Mouse (Mus musculus): ENCODE measurements around the gene Mllt10. TPM values are rescaled to one million over a fixed set of nuclear protein-coding genes. Genes with fewer than 3 reads are reported as not detected.

Gene Mllt10
- total and polyA plus RNA-seq, 3 experiments, result 20.6 to 32.8 (median 32.5) TPM

DNA sequence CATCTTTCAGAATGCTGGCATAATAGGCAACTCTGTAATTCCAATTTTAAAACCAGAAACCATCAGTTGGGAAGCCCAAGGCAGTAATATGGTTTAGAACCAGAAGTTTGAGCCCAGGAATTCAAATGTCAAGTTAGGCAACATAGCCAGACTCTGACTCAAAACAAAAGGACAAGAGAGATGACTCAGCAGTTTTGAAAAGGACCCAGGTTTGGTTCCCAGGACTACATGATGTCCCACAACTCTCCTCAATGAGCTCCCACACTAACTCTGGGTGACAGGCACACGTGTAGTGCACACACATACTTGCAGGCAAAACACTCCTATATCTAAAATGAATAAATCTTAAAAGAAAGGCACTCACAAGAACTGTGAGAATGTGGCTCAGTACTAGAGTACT lies 35.9 kb upstream of the Mllt10 start:
- H3K4me1 ChIP-seq (ENCODE audit: control insufficient read depth, insufficient read depth, low read length), result no peaks in the 10 kb centered on the region
- H3K27ac ChIP-seq, result no peak overlapping the region
- DNase-seq, result no peak
- H3K4me3 ChIP-seq, result no peak overlapping the region
- TF ChIP-seq EP300 (IDR thresholded peaks at IDR 0.05; ENCODE audit: insufficient read depth, low read depth, low read length), result no peak
- no peak for TF ChIP-seq CTCF (IDR thresholded peaks at IDR 0.05)
- no peak for TF ChIP-seq POLR2A (IDR thresholded peaks at IDR 0.05; ENCODE audit: insufficient read depth, low read depth, low read length)
- intact Hi-C loops (cut with DNase I), result no loop called here
- H3K36me3 ChIP-seq (ENCODE audit: control insufficient read depth, insufficient read depth, low read length), result no peaks in the 10 kb centered on the region
- H3K79me2 ChIP-seq (replicated peaks; ENCODE audit: control insufficient read depth, insufficient read depth, low read length), result no peaks in the 10 kb centered on the region
- no peaks in the 10 kb centered on the region for H3K27me3 ChIP-seq (ENCODE audit: control insufficient read depth, insufficient read depth, low read length)
- WGBS, result 79% methylated on average over 1 of the region's 1 CpGs
- no peak overlapping the region for H3K9ac ChIP-seq (ENCODE audit: low read depth, low read length)

DNA sequence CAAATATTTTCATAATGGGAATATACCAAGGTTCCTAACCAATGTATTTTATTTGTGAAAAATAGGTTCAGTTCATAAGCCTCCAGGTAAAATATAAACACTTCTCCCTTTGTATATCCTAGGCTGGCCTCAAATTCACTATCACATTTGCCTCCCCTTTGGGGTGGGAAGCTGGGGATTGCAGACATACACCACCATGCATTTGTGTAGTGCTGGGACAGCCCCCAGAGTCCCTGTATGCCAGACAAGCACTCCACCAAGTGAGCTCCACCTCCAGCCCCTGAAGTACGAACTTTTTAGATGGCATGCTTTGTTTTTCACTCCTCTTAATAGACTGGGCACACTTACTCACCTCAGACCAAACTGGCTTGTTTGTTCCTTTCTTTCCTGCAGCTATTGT lies 32.2 kb upstream of the Mllt10 start:
- DNase-seq, result no peak
- Histone ChIP-seq H3K4me1 (ENCODE audit: control insufficient read depth, insufficient read depth, low read length) (peaks cover 1% of the 10 kb centered on the region; the same call in 1 of the 2 replicates), H3K79me2 (replicated peaks; ENCODE audit: control insufficient read depth, insufficient read depth, low read length) (no peaks in the 10 kb centered on the region), H3K9ac (ENCODE audit: low read depth, low read length) (no peak overlapping the region), H3K4me3 (no peak overlapping the region), H3K27ac (no peak overlapping the region), H3K36me3 (ENCODE audit: control insufficient read depth, insufficient read depth, low read length) (no peaks in the 10 kb centered on the region), H3K27me3 (ENCODE audit: control insufficient read depth, insufficient read depth, low read length) (no peaks in the 10 kb centered on the region)
- 71% methylated on average over 1 of the region's 1 CpGs for WGBS
- intact Hi-C loops (cut with DNase I), result loop anchor here (10.0 kb wide), 1 partner anchor 378 kb away; no protein-coding TSS in a partner anchor
- TF ChIP-seq EP300 (IDR thresholded peaks at IDR 0.05; ENCODE audit: insufficient read depth, low read depth, low read length), result no peak
- no peak for TF ChIP-seq POLR2A (IDR thresholded peaks at IDR 0.05; ENCODE audit: insufficient read depth, low read depth, low read length)
- TF ChIP-seq CTCF (IDR thresholded peaks at IDR 0.05), result no peak

DNA sequence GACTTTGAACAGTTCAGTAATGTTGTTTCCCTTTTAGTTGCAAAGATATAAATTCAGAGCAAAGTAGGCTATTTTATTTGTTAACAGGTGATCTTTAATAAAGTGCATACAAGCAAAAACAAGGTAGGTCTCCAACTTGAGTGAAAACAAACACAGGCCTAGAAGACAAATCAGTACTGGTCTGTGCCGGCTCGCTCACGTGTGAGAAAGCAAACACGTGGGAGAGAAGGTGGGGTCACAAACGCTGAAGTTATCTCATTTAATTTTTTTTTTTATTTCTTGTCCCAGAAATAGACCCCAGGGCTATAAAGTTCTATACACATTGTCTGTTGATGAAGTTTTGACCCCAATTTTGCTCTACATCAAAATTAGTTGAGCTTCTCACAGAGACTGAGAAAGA lies 29.9 kb upstream of the Mllt10 start:
- no peak for DNase-seq
- no peak for TF ChIP-seq EP300 (IDR thresholded peaks at IDR 0.05; ENCODE audit: insufficient read depth, low read depth, low read length)
- no peak for TF ChIP-seq CTCF (IDR thresholded peaks at IDR 0.05)
- TF ChIP-seq POLR2A (IDR thresholded peaks at IDR 0.05; ENCODE audit: insufficient read depth, low read depth, low read length), result no peak
- no peaks in the 10 kb centered on the region for H3K36me3 ChIP-seq (ENCODE audit: control insufficient read depth, insufficient read depth, low read length)
- peaks cover 1% of the 10 kb centered on the region; the same call in 1 of the 2 replicates for H3K4me1 ChIP-seq (ENCODE audit: control insufficient read depth, insufficient read depth, low read length)
- intact Hi-C loops (cut with DNase I), result loop anchor here (5.0 to 10.0 kb wide), 4 partner anchors 367 to 742 kb away; partner anchors contain the start of genes Bmi1 and Dnajc1
- no peak overlapping the region for H3K4me3 ChIP-seq
- no peaks in the 10 kb centered on the region for H3K27me3 ChIP-seq (ENCODE audit: control insufficient read depth, insufficient read depth, low read length)
- no peak overlapping the region for H3K27ac ChIP-seq
- 84% methylated on average over 5 of the region's 5 CpGs for WGBS
- H3K9ac ChIP-seq (ENCODE audit: low read depth, low read length), result no peak overlapping the region
- no peaks in the 10 kb centered on the region for H3K79me2 ChIP-seq (replicated peaks; ENCODE audit: control insufficient read depth, insufficient read depth, low read length)

DNA sequence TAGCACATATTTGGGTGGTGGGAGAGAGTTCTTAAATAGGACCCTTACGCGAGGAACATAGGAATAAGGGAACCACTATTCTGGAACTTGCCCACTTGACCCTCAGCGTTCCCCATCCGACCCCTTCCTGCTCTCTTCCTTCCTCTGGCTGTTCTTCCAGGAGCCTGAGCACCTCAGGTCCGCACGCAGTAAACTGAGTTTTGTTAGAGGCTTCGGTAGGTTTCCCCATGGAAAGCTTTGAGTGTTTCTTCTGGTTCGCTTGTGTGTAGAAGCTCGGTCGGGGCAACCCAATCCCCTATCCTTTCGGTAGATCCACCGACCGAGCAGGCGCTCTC lies 29.3 kb upstream of the Mllt10 start:
- Histone ChIP-seq H3K79me2 (replicated peaks; ENCODE audit: control insufficient read depth, insufficient read depth, low read length) (no peaks in the 10 kb centered on the region), H3K36me3 (ENCODE audit: control insufficient read depth, insufficient read depth, low read length) (no peaks in the 10 kb centered on the region), H3K4me3 (peak overlapping the region; percentile 83), H3K27me3 (ENCODE audit: control insufficient read depth, insufficient read depth, low read length) (no peaks in the 10 kb centered on the region), H3K4me1 (ENCODE audit: control insufficient read depth, insufficient read depth, low read length) (peaks cover 1% of the 10 kb centered on the region; the same call in 1 of the 2 replicates), H3K9ac (ENCODE audit: low read depth, low read length) (peak overlapping the region; percentile 58; the same call in 1 of the 2 replicates), H3K27ac (0 out of 2 replicates have a peak overlapping the region, but pooled peaks have one; percentile 5)
- WGBS, result 7% methylated on average over 14 of the region's 14 CpGs
- DNase-seq, result no peak
- TF ChIP-seq POLR2A (IDR thresholded peaks at IDR 0.05; ENCODE audit: insufficient read depth, low read depth, low read length) (no peak), CTCF (IDR thresholded peaks at IDR 0.05) (no peak), EP300 (IDR thresholded peaks at IDR 0.05; ENCODE audit: insufficient read depth, low read depth, low read length) (no peak)
- intact Hi-C loops (cut with DNase I), result loop anchor here (2.0 to 10.0 kb wide), 5 partner anchors 173 to 742 kb away; partner anchors contain the start of genes Bmi1 and Dnajc1

DNA sequence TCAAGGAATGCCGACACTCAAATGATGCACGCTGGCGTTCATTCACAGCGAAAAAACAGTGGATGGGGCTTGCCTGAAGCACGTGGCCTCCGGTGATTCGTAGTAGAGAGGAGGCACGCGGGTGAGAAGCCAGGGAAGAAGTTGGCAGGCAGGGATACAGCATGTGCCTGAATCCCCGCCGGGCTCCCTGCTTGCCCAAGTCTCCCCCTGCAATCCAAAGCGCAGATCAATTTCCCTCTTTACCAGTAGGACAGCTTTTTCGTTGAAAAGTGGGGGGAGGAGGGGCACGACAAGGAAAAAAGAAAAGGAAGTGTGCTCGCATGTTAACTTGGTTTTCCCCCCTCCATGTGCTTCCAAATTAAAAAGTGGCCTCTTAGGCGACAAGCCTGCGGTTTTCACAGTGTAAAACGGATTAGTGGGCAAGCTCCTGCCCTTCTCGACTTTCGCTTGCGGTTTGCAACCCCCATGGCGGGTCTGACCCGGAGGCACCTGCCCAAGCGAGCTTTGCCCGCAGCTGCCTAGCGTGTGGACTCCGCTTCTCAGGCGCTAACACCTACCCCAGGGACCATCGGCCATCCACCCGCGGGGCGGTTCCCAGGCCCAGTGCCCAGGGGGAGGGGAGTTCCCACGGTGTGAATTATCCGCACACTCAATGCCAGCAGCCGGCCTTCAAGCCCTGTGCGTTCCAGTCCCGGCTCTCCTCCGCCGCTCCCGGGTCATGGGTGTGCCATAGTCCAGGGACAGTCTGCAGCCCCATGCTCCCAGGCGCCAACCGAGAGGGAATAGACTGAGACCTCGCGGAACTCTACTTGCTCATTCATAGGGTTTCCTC lies 28.7 kb upstream of the Mllt10 start:
- no peaks in the 10 kb centered on the region for H3K36me3 ChIP-seq (ENCODE audit: control insufficient read depth, insufficient read depth, low read length)
- H3K27me3 ChIP-seq (ENCODE audit: control insufficient read depth, insufficient read depth, low read length), result no peaks in the 10 kb centered on the region
- peak overlapping the region; percentile 83 for H3K4me3 ChIP-seq
- peak; percentile 76 to 81 for DNase-seq
- peak overlapping the region; percentile 97 for H3K27ac ChIP-seq
- WGBS, result under 1% methylated on average over 44 of the region's 44 CpGs
- H3K9ac ChIP-seq (ENCODE audit: low read depth, low read length), result peak overlapping the region; percentile 58
- intact Hi-C loops (cut with DNase I), result loop anchor here (2.0 to 10.0 kb wide), 5 partner anchors 174 to 741 kb away; partner anchors contain the start of genes Bmi1 and Dnajc1
- peaks cover 1% of the 10 kb centered on the region; the same call in 1 of the 2 replicates for H3K4me1 ChIP-seq (ENCODE audit: control insufficient read depth, insufficient read depth, low read length)
- TF ChIP-seq POLR2A (IDR thresholded peaks at IDR 0.05; ENCODE audit: insufficient read depth, low read depth, low read length), result 0 out of 2 replicates have a peak, but pooled peaks have one; percentile 4
- TF ChIP-seq EP300 (IDR thresholded peaks at IDR 0.05; ENCODE audit: insufficient read depth, low read depth, low read length), result no peak
- 0 out of 2 replicates have a peak, but pooled peaks have one; percentile 6 for TF ChIP-seq CTCF (IDR thresholded peaks at IDR 0.05)
- H3K79me2 ChIP-seq (replicated peaks; ENCODE audit: control insufficient read depth, insufficient read depth, low read length), result no peaks in the 10 kb centered on the region
